Comparison of ENCODE assay signal across 7 mouse cellular contexts in genomic region chr8:70674716-70675115, GRCm38 (mm10). TPM values are rescaled to one million over a fixed set of nuclear protein-coding genes. Genes with fewer than 3 reads are reported as not detected.
DNase-seq lines count a peak whose midpoint lies in the region; ATAC-seq lines count a peak whose summit lies in the region.

No protein-coding gene starts in this region.

- peaks cover 6% of the 10 kb centered on the region; the same call in 1 of the 2 replicates for H3K9me3 ChIP-seq in megakaryocyte, embryonic 14.5 days
- no peaks in the 10 kb centered on the region for H3K9me3 ChIP-seq in intestine, embryonic 14.5 days (ENCODE audit: control insufficient read depth, low read length)
- no peaks in the 10 kb centered on the region for H3K9me3 ChIP-seq in neural tube, embryonic 13.5 days

- DNase-seq in intestine, embryonic 14.5 days (ENCODE audit: low spot score), result no peak
- DNase-seq in layer of hippocampus, adult 9-10 months (ENCODE audit: low spot score), result no peak
- DNase-seq in urinary bladder, adult 2 months (ENCODE audit: low spot score), result no peak

- H3K36me3 ChIP-seq in megakaryocyte, embryonic 14.5 days (replicated peaks; ENCODE audit: low read length), result peaks cover 37% of the 10 kb centered on the region
- peaks cover 31% of the 10 kb centered on the region for H3K36me3 ChIP-seq in intestine, embryonic 14.5 days (ENCODE audit: control insufficient read depth, insufficient read depth, low read length)
- H3K36me3 ChIP-seq in neural tube, embryonic 13.5 days, result peaks cover 29% of the 10 kb centered on the region

- no peak overlapping the region for H3K9ac ChIP-seq in intestine, embryonic 14.5 days (ENCODE audit: low read length)
- peak overlapping the region; percentile 77 for H3K9ac ChIP-seq in neural tube, embryonic 13.5 days

- H3K4me1 ChIP-seq in megakaryocyte, embryonic 14.5 days, result peaks cover 80% of the 10 kb centered on the region
- H3K4me1 ChIP-seq in brown adipose tissue, adult 24 weeks (ENCODE audit: control insufficient read depth, insufficient read depth, insufficient read length, low read length), result peaks cover 11% of the 10 kb centered on the region
- peaks cover 19% of the 10 kb centered on the region for H3K4me1 ChIP-seq in intestine, embryonic 14.5 days (replicated peaks; ENCODE audit: control insufficient read depth, insufficient read depth, low read length)
- H3K4me1 ChIP-seq in neural tube, embryonic 13.5 days (replicated peaks), result peaks cover 34% of the 10 kb centered on the region

- no peak for ATAC-seq in megakaryocyte, adult 5-6 weeks (ENCODE audit: poor library complexity, severe bottlenecking)
- ATAC-seq in intestine, embryonic 14.5 days (replicated peaks; ENCODE audit: low FRiP score, low TSS enrichment, low read depth), result no peak
- ATAC-seq in neural tube, embryonic 13.5 days (ENCODE audit: low read depth), result no peak

- peak overlapping the region; percentile 73; the same call in 1 of the 2 replicates for H3K4me2 ChIP-seq in intestine, embryonic 14.5 days (ENCODE audit: low read length)
- H3K4me2 ChIP-seq in neural tube, embryonic 13.5 days, result peak overlapping the region; percentile 80; the same call in 1 of the 2 replicates

- peak overlapping the region; percentile 95 for H3K4me3 ChIP-seq in megakaryocyte, embryonic 14.5 days (replicated peaks)
- no peak overlapping the region for H3K4me3 ChIP-seq in brown adipose tissue, adult 24 weeks (ENCODE audit: insufficient read depth, low read depth, low read length)
- no peak overlapping the region for H3K4me3 ChIP-seq in intestine, embryonic 14.5 days (ENCODE audit: low read depth, low read length)
- H3K4me3 ChIP-seq in neural tube, embryonic 13.5 days, result no peak overlapping the region; the same call in 1 of the 2 replicates

- peak overlapping the region; percentile 96 for H3K27ac ChIP-seq in brown adipose tissue, adult 24 weeks (replicated peaks; ENCODE audit: low read depth, low read length)
- 0 out of 2 replicates have a peak overlapping the region, but pooled peaks have one; percentile 14 for H3K27ac ChIP-seq in intestine, embryonic 14.5 days (ENCODE audit: low read depth)
- peak overlapping the region; percentile 97 for H3K27ac ChIP-seq in neural tube, embryonic 13.5 days (replicated peaks)

- no peaks in the 10 kb centered on the region for H3K27me3 ChIP-seq in megakaryocyte, embryonic 14.5 days (replicated peaks)
- no peaks in the 10 kb centered on the region for H3K27me3 ChIP-seq in intestine, embryonic 14.5 days (replicated peaks; ENCODE audit: control insufficient read depth, insufficient read depth, low read length)
- H3K27me3 ChIP-seq in neural tube, embryonic 13.5 days, result no peaks in the 10 kb centered on the region

- WGBS in intestine, embryonic 14.5 days, result 64% methylated on average over 4 of the region's 4 CpGs
- 84% methylated on average over 4 of the region's 4 CpGs for WGBS in neural tube, embryonic 13.5 days

RNA-seq across cellular contexts. Expression of gene Lsm4, which starts 1.7 kb away (rescaled TPM):
- 103 and 569 TPM in 2 replicates for polyA plus RNA-seq in megakaryocyte, embryonic 14.5 days (2012; ENCODE audit: insufficient read depth, low replicate concordance)
- 82.1 and 84.4 TPM in 2 replicates for total RNA-seq in megakaryocyte, adult 5-6 weeks (2015)
- total RNA-seq in megakaryocyte, adult 5-6 weeks (2017), result 106 and 151 TPM in 2 replicates
- 89.4 and 121 TPM in 2 replicates for polyA plus RNA-seq in brown adipose tissue, adult 24 weeks (2012; ENCODE audit: insufficient read depth, insufficient read length, missing spikeins)
- polyA plus RNA-seq in intestine, embryonic 14.5 days (2014; fragmentation: Nextera tagmentation; extraction: Ambion mirVana), result 290 and 307 TPM in 2 replicates
- polyA plus RNA-seq in neural tube, embryonic 13.5 days (2015; fragmentation: Nextera tagmentation; extraction: Ambion mirVana), result 214 and 215 TPM in 2 replicates
- polyA plus RNA-seq in urinary bladder, adult 2 months (2012; rRNA removed), result 97.8 and 99.4 TPM in 2 replicates

RNA-seq across cellular contexts. Expression of gene Pgpep1, which starts 14.5 kb away (rescaled TPM):
- polyA plus RNA-seq in megakaryocyte, embryonic 14.5 days (2012; ENCODE audit: insufficient read depth, low replicate concordance), result 10.2 and 10.5 TPM in 2 replicates
- total RNA-seq in megakaryocyte, adult 5-6 weeks (2015), result 5.7 and 6.8 TPM in 2 replicates
- total RNA-seq in megakaryocyte, adult 5-6 weeks (2017), result 1.5 and 4.0 TPM in 2 replicates
- 31.0 and 37.7 TPM in 2 replicates for polyA plus RNA-seq in brown adipose tissue, adult 24 weeks (2012; ENCODE audit: insufficient read depth, insufficient read length, missing spikeins)
- 65.5 and 65.9 TPM in 2 replicates for polyA plus RNA-seq in intestine, embryonic 14.5 days (2014; fragmentation: Nextera tagmentation; extraction: Ambion mirVana)
- 102 and 108 TPM in 2 replicates for polyA plus RNA-seq in neural tube, embryonic 13.5 days (2015; fragmentation: Nextera tagmentation; extraction: Ambion mirVana)
- 19.2 and 20.6 TPM in 2 replicates for polyA plus RNA-seq in urinary bladder, adult 2 months (2012; rRNA removed)

RNA-seq across cellular contexts. Expression of gene Jund, which starts 24.0 kb away (rescaled TPM):
- polyA plus RNA-seq in megakaryocyte, embryonic 14.5 days (2012; ENCODE audit: insufficient read depth, low replicate concordance), result 972 and 2,520 TPM in 2 replicates
- total RNA-seq in megakaryocyte, adult 5-6 weeks (2015), result 26.7 and 44.1 TPM in 2 replicates
- total RNA-seq in megakaryocyte, adult 5-6 weeks (2017), result 24.0 and 28.9 TPM in 2 replicates
- polyA plus RNA-seq in brown adipose tissue, adult 24 weeks (2012; ENCODE audit: insufficient read depth, insufficient read length, missing spikeins), result 106 and 111 TPM in 2 replicates
- 94.0 and 114 TPM in 2 replicates for polyA plus RNA-seq in intestine, embryonic 14.5 days (2014; fragmentation: Nextera tagmentation; extraction: Ambion mirVana)
- polyA plus RNA-seq in neural tube, embryonic 13.5 days (2015; fragmentation: Nextera tagmentation; extraction: Ambion mirVana), result 108 and 112 TPM in 2 replicates
- polyA plus RNA-seq in urinary bladder, adult 2 months (2012; rRNA removed), result 132 and 153 TPM in 2 replicates

RNA-seq across cellular contexts. Expression of gene Iqcn, which starts 28.5 kb away (rescaled TPM):
- not detected in 2 replicates for polyA plus RNA-seq in megakaryocyte, embryonic 14.5 days (2012; ENCODE audit: insufficient read depth, low replicate concordance)
- total RNA-seq in megakaryocyte, adult 5-6 weeks (2015), result 0.11 and 0.27 TPM in 2 replicates
- 0.04 TPM in 1 of 2 replicates, not detected in the other for total RNA-seq in megakaryocyte, adult 5-6 weeks (2017)
- polyA plus RNA-seq in brown adipose tissue, adult 24 weeks (2012; ENCODE audit: insufficient read depth, insufficient read length, missing spikeins), result not detected in 2 replicates
- 0.05 TPM in 2 replicates for polyA plus RNA-seq in intestine, embryonic 14.5 days (2014; fragmentation: Nextera tagmentation; extraction: Ambion mirVana)
- 0.08 and 0.17 TPM in 2 replicates for polyA plus RNA-seq in neural tube, embryonic 13.5 days (2015; fragmentation: Nextera tagmentation; extraction: Ambion mirVana)
- polyA plus RNA-seq in urinary bladder, adult 2 months (2012; rRNA removed), result not detected in 2 replicates

RNA-seq across cellular contexts. Expression of gene Gdf15, which starts 42.5 kb away (rescaled TPM):
- 2.5 and 4.5 TPM in 2 replicates for polyA plus RNA-seq in megakaryocyte, embryonic 14.5 days (2012; ENCODE audit: insufficient read depth, low replicate concordance)
- not detected in 2 replicates for total RNA-seq in megakaryocyte, adult 5-6 weeks (2015)
- total RNA-seq in megakaryocyte, adult 5-6 weeks (2017), result not detected in 2 replicates
- polyA plus RNA-seq in brown adipose tissue, adult 24 weeks (2012; ENCODE audit: insufficient read depth, insufficient read length, missing spikeins), result 1.7 TPM in 2 replicates
- polyA plus RNA-seq in intestine, embryonic 14.5 days (2014; fragmentation: Nextera tagmentation; extraction: Ambion mirVana), result 0.55 and 1.1 TPM in 2 replicates
- not detected in 2 replicates for polyA plus RNA-seq in neural tube, embryonic 13.5 days (2015; fragmentation: Nextera tagmentation; extraction: Ambion mirVana)
- 0.84 and 1.1 TPM in 2 replicates for polyA plus RNA-seq in urinary bladder, adult 2 months (2012; rRNA removed)

Comparison
In these comparisons a context has a peak if more than half of its experiments do, and no peak if none do; other contexts are left out.
1. H3K27ac ChIP-seq: peak in every context shown above with its lines; median percentile 97 in neural tube, embryonic 13.5 days; 96 in brown adipose tissue, adult 24 weeks; 14 in intestine, embryonic 14.5 days.